Mouse (Mus musculus) erythroblast, embryonic 14.5 days (primary cell): ENCODE results near the gene Hnrnpl.

Source experiments
- GATA1 ChIP-seq: IDR thresholded peaks from 2 replicates; pipeline ENCODE4 v1.6.1; 2012; ENCODE audit warnings: low read length, inconsistent platforms, mixed read lengths
- TAL1 ChIP-seq: IDR thresholded peaks from 3 replicates; pipeline ENCODE4 v1.6.1; 2012; ENCODE audit warnings: low read length, inconsistent platforms, mixed read lengths

- TF ChIP-seq GATA1 (no peak), TAL1 (no peak)
These were observed 610 bp upstream of the Hnrnpl start for GRCm38 (mm10) chr7:28807641-28808220.
